Mouse (Mus musculus) heart, embryonic 11.5 days (tissue): ENCODE data around the gene Slc25a24. TPM values are rescaled to one million over a fixed set of nuclear protein-coding genes. Genes with fewer than 3 reads are reported as not detected.

ENCODE experiments used
- ATAC-seq: fragments of 200-750 bp; cut with Nextera tagmentation; replicated peaks from 2 replicates; pipeline ENCODE4 v1.8.0; 2017; ENCODE audit warnings: moderate library complexity; ENCODE audit not compliant: insufficient number of reproducible peaks, low FRiP score, low TSS enrichment
- H3K27ac ChIP-seq: fragments of 300-500 bp; sonication (generic); 2 replicates; pipeline ENCODE4 v1.5.1; 2014; ENCODE audit warnings: mild to moderate bottlenecking, low read depth, low read length
- H3K27me3 ChIP-seq: fragments of 300-500 bp; sonication (generic); 2 replicates; pipeline ENCODE4 v1.6.1; 2014; ENCODE audit warnings: mild to moderate bottlenecking, low read length, mixed read lengths; ENCODE audit not compliant: control insufficient read depth, insufficient read depth
- H3K36me3 ChIP-seq: fragments of 300-500 bp; sonication (generic); 2 replicates; pipeline ENCODE4 v1.6.1; 2014; ENCODE audit warnings: mild to moderate bottlenecking, low read length, moderate library complexity, mixed read lengths; ENCODE audit not compliant: control insufficient read depth, insufficient read depth
- H3K4me1 ChIP-seq: fragments of 300-500 bp; sonication (generic); 2 replicates; pipeline ENCODE4 v1.6.1; 2014; ENCODE audit warnings: low read length; ENCODE audit not compliant: control insufficient read depth, insufficient read depth
- H3K4me2 ChIP-seq: fragments of 300-500 bp; sonication (generic); 2 replicates; pipeline ENCODE4 v1.6.1; 2014; ENCODE audit warnings: mild to moderate bottlenecking, moderate library complexity
- H3K4me3 ChIP-seq: fragments of 300-500 bp; sonication (generic); 2 replicates; pipeline ENCODE4 v1.5.1; 2014; ENCODE audit warnings: low read depth, low read length
- H3K9ac ChIP-seq: fragments of 300-500 bp; sonication (generic); 2 replicates; pipeline ENCODE4 v1.6.1; 2014; ENCODE audit warnings: mild to moderate bottlenecking, low read depth, low read length, moderate library complexity
- H3K9me3 ChIP-seq: fragments of 300-500 bp; sonication (generic); replicated peaks from 2 replicates; pipeline ENCODE4 v1.6.1; 2016; ENCODE audit warnings: low read length; ENCODE audit not compliant: control insufficient read depth
- WGBS: fragments of 180-500 bp; shearing (Covaris S2); extraction: QIAGEN DNeasy Blood & Tissue Kit; methylation state at CpG from one replicate; pipeline ENCODE4 v1.1.7; 2014; ENCODE audit not compliant: insufficient replicate concordance; 5-methylcytosine and 5-hydroxymethylcytosine counted together
- polyA plus RNA-seq: library from polyadenylated mRNA; unstranded; fragments of >200 nt; fragmentation: Nextera tagmentation; extraction: Ambion mirVana; gene quantifications from 2 replicates; pipeline ENCODE4 v1.2.1, GENCODE M21; 2014

Slc25a24 gene
- polyA plus RNA-seq, 1 experiment from 2014 or later, result 38.1 TPM

DNA sequence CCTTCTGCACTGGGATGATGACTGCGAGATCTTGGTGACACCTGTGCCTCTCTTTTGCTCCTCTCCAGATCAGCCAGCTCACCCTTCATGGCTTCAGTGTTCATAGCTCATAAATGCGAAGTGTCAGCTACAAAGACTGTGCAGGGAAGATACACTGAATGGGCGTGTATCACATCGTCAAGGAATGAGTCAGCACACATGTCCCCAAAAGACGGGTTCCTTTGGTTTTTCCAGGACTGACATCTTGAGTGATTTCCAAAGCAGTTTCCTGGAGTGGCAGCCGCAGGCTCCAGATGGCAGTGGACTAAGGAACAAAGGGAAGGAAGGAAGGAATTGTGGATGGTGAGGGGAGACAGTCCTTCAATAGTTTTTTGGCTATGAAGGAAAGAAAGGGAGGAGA lies 55.8 kb downstream of the Slc25a24 start:
- H3K4me3 ChIP-seq, result no peak overlapping the region
- 47% methylated on average over 6 of the region's 6 CpGs for WGBS
- no peak for ATAC-seq

DNA sequence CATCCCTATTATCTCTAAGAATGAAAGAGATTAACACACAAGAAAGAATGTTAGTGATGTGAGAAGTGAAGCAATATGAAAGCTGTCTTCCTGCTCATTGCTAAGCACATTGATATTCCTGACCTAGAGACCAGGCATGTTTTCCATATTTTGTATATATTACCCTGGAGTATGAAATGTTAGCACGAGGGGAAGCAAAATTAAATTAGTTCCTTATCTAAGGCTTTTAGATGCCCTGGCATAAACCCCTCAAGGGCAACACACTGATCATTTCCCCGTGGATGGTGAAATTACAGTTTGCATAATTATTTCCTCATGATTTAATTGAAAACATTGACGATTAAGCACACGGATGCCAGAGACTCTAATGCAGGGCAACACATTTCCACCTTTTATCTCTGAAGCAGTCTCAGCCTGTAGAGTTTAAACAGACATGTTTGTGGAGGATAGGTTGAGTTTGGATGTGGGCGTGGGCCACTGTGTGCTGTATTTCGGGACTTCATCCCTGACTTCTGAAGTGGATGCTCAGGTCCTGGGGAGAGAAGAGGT lies 56.7 kb downstream of the Slc25a24 start:
- Histone ChIP-seq H3K36me3 (no peaks in the 10 kb centered on the region), H3K4me3 (no peak overlapping the region), H3K9ac (no peak overlapping the region), H3K9me3 (no peaks in the 10 kb centered on the region), H3K27me3 (no peaks in the 10 kb centered on the region), H3K27ac (no peak overlapping the region), H3K4me2 (no peak overlapping the region), H3K4me1 (no peaks in the 10 kb centered on the region)
- no peak for ATAC-seq
- WGBS, result 70% methylated on average over 6 of the region's 6 CpGs

More for the DNA sequence above, 55.8 kb downstream of the Slc25a24 start:
- Histone ChIP-seq H3K27me3 (no peaks in the 10 kb centered on the region), H3K9me3 (no peaks in the 10 kb centered on the region), H3K4me1 (no peaks in the 10 kb centered on the region), H3K4me2 (no peak overlapping the region), H3K27ac (no peak overlapping the region), H3K9ac (no peak overlapping the region), H3K36me3 (no peaks in the 10 kb centered on the region)

DNA sequence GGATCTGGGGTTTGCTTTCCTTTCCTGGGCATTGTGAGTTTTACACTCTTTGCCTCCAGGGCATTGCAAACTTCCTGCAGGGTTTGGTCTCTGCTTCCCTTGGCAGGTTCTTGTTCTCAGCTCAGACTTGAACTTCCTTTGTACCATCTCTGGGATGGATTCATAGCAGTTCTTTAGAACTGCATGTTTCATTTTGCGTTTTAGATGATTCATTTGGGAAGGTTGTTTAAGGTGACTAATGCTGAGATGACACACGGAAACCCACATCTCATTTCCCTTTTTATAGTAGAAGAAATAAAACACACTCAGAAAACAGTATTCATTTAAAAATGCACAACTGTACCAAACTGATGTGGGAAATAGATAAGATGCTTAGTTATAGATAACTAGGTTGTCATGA lies 73.2 kb downstream of the Slc25a24 start:
- WGBS, result 84% methylated on average over 2 of the region's 2 CpGs
- H3K27me3 ChIP-seq, result no peaks in the 10 kb centered on the region
- H3K9me3 ChIP-seq, result no peaks in the 10 kb centered on the region
- no peak overlapping the region for H3K4me2 ChIP-seq
- no peaks in the 10 kb centered on the region for H3K4me1 ChIP-seq
- ATAC-seq, result no peak
- H3K36me3 ChIP-seq, result no peaks in the 10 kb centered on the region
- H3K9ac ChIP-seq, result no peak overlapping the region
- no peak overlapping the region for H3K27ac ChIP-seq
- H3K4me3 ChIP-seq, result no peak overlapping the region

DNA sequence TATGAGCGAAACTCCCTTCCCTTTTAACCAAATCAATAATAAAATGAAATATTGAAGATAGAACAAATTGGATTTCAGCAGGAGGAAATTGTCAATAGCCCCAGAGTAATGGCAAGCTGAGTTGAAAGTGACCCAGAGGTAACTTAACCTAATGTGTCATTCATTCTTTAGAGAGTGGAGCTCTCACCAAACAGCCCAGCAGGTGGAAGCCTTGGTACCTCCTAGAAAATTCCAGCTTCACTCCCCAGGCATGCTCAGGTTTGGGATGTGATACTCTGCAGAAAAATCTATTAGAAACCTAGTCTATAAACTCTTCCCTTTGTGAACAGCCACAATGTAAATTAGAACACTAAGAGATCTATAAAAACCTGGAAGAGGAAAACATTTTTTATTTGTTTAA lies 76.3 kb downstream of the Slc25a24 start:
- Histone ChIP-seq H3K9ac (no peak overlapping the region), H3K9me3 (no peaks in the 10 kb centered on the region), H3K4me3 (no peak overlapping the region), H3K27me3 (no peaks in the 10 kb centered on the region), H3K27ac (no peak overlapping the region), H3K4me1 (no peaks in the 10 kb centered on the region), H3K4me2 (no peak overlapping the region), H3K36me3 (no peaks in the 10 kb centered on the region)
- WGBS, result 76% methylated on average over 1 of the region's 1 CpGs
- no peak for ATAC-seq

DNA sequence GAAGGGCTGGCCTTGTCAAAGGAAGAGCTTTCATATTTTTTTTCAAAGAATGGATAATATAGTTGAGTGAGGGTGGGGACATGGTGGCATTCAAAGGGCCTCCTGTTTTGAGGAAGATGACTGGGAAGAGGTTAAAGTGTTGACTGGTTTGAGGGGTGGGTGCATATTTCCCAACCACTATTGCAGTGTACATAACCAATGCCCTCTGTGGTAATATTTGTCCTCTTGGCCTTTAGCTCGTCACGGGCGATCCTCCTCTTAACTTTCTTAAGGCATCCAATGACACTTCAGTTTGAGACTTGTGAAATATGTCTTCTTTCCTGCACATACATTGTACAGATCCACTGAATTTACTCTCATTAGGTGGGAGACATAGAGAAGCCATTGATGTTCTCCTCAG lies 89.4 kb downstream of the Slc25a24 start:
- Histone ChIP-seq H3K36me3 (no peaks in the 10 kb centered on the region), H3K27me3 (no peaks in the 10 kb centered on the region), H3K4me1 (no peaks in the 10 kb centered on the region), H3K27ac (no peak overlapping the region), H3K4me3 (no peak overlapping the region), H3K9ac (no peak overlapping the region), H3K9me3 (no peaks in the 10 kb centered on the region), H3K4me2 (no peak overlapping the region)
- WGBS, result 93% methylated on average over 3 of the region's 3 CpGs
- no peak for ATAC-seq

DNA sequence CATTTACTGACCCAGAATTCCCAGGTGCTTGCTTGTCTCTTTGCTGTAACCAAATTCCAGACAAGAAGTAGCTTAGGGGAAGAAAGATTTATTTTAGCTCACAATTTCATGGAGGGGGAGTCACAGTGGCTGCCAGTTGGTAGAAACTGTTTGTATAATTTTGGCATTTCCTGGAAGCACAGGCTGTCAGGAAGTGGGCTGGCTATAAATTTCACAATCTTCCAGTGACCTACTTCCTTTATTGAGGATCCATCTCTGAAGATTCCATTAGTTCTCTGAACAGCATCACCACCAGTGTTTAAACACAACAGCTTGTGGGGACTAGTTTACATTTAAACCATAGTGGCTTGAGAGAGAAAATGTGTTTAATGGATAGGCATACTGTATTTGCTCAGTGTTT lies 93.4 kb downstream of the Slc25a24 start:
- no peak overlapping the region for H3K9ac ChIP-seq
- H3K9me3 ChIP-seq, result no peaks in the 10 kb centered on the region
- no peak overlapping the region for H3K27ac ChIP-seq
- H3K36me3 ChIP-seq, result no peaks in the 10 kb centered on the region
- no peak overlapping the region for H3K4me3 ChIP-seq
- H3K27me3 ChIP-seq, result no peaks in the 10 kb centered on the region
- ATAC-seq, result no peak
- H3K4me1 ChIP-seq, result no peaks in the 10 kb centered on the region
- no peak overlapping the region for H3K4me2 ChIP-seq

Other genes with a start within 250 kb of the Slc25a24 start
- not detected in 2 replicates for gene Fndc7, start 233.1 kb upstream of the Slc25a24 start, polyA plus RNA-seq
- 53.8 and 56.4 TPM in 2 replicates for gene Prpf38b, start 211.4 kb upstream of the Slc25a24 start, polyA plus RNA-seq
- 0.16 and 0.41 TPM in 2 replicates for gene Henmt1, start 183.3 kb upstream of the Slc25a24 start, polyA plus RNA-seq
- not detected in 2 replicates for gene Gm9857, start 182.7 kb upstream of the Slc25a24 start, polyA plus RNA-seq
- 6.7 and 7.9 TPM in 2 replicates for gene Fam102b, start 95.5 kb upstream of the Slc25a24 start, polyA plus RNA-seq
- not detected in 2 replicates for gene Slc25a54, start 42.7 kb upstream of the Slc25a24 start, polyA plus RNA-seq
- 12.9 TPM in 2 replicates for gene Vav3, start 217.5 kb downstream of the Slc25a24 start, polyA plus RNA-seq